Mouse (Mus musculus): Measurements from ENCODE around the gene Med13l. TPM values are rescaled to one million over a fixed set of nuclear protein-coding genes. Genes with fewer than 3 reads are reported as not detected.
A peak's percentile ranks its signal among the peaks of the same experiment; 100 is the strongest.
"Not testable (repeated sequence)": the region's sequence is repeated elsewhere in the genome, so short reads cannot be mapped to it uniquely, and the experiment has no call there.

The Med13l gene
- total and polyA plus RNA-seq, 2 experiments from 2014 or later, result 12.5 to 31.0 TPM

DNA sequence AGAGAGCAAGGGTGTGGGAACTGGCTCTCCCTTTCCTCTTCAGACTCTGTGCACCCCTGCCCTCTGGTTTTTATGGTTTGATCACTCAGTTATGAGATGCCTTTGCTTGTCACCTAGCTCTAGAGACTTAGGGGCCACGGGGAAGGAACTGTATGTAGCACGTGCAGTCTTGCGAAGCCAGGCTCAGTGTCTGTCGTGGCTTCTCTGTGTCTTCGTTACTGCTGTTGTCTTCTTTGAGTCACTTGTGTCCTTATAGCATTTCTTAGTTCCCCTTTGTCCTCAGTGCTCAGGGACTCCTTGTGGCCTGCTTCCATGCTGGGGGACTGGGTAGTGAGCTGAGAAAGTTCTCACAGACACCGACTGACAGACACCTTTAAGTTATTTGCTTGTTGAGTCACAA, 86.9 kb downstream of the Med13l start:
- no peaks in the 10 kb centered on the region for H3K9me3 ChIP-seq (ENCODE audit: low read length)
- no peak overlapping the region for H3K4me2 ChIP-seq (ENCODE audit: low read depth)
- WGBS, result 48% methylated on average over 6 of the region's 6 CpGs
- H3K4me1 ChIP-seq (ENCODE audit: insufficient read depth), result peaks cover 6% of the 10 kb centered on the region; the same call in 1 of the 2 replicates
- no peak overlapping the region for H3K9ac ChIP-seq
- no peaks in the 10 kb centered on the region; the same call in 1 of the 2 replicates for H3K36me3 ChIP-seq (ENCODE audit: insufficient read depth)
- no peak for TF ChIP-seq CTCF (IDR thresholded peaks at IDR 0.05; ENCODE audit: low read depth)
- H3K27ac ChIP-seq (ENCODE audit: low read depth, low read length), result no peak overlapping the region
- H3K4me3 ChIP-seq (ENCODE audit: low read depth, low read length), result no peak overlapping the region
- DNase-seq, result no peak
- H3K27me3 ChIP-seq (ENCODE audit: insufficient read depth, low read length), result no peaks in the 10 kb centered on the region
- ATAC-seq, result no peak

GRCm38 (mm10) chr5:118649215-118650006, 88.9 kb downstream of the Med13l start:
- ATAC-seq (no peak), DNase-seq (no peak)
- Histone ChIP-seq H3K9me3 (ENCODE audit: low read length) (no peaks in the 10 kb centered on the region), H3K27ac (ENCODE audit: low read depth, low read length) (peak overlapping the region; percentile 47), H3K4me2 (ENCODE audit: low read depth) (no peak overlapping the region), H3K4me1 (ENCODE audit: insufficient read depth) (peaks cover 6% of the 10 kb centered on the region; the same call in 1 of the 2 replicates), H3K27me3 (ENCODE audit: insufficient read depth, low read length) (no peaks in the 10 kb centered on the region), H3K36me3 (ENCODE audit: insufficient read depth) (no peaks in the 10 kb centered on the region; the same call in 1 of the 2 replicates), H3K9ac (no peak overlapping the region), H3K4me3 (ENCODE audit: low read depth, low read length) (no peak overlapping the region)
- WGBS, result 65% methylated on average over 10 of the region's 10 CpGs
- no peak for TF ChIP-seq CTCF (IDR thresholded peaks at IDR 0.05; ENCODE audit: low read depth)

DNA sequence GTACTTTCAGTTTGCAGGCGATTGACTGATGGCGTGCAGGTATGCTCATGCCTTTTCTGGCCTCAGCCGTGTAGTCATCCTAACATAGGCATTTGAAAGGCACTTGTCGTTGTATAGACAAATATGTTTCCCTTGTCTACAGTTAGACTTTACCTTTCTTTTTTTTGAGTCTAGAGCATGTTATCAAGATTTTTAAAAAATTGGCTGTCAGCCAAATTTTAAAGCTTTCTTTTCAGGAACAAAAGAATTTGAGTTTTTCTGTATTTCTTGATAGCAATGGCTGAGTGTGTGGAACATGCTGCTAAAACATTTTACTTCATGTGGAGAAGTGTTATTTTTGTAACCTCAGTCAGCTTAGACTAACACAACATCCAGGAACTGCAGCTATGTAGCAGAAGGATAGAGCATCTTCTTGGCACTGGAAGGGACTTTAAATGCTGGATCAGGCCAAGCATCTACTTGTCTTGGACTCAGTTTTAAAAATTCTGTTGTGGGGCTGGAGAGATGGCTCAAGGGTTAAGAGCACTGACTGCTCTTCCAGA, 89.6 kb downstream of the Med13l start:
- H3K36me3 ChIP-seq (ENCODE audit: insufficient read depth), result no peaks in the 10 kb centered on the region; the same call in 1 of the 2 replicates
- WGBS, result 68% methylated on average over 4 of the region's 4 CpGs
- ATAC-seq (peak; percentile 73; the same call in 1 of the 2 replicates), DNase-seq (peak; percentile 48)
- H3K9me3 ChIP-seq (ENCODE audit: low read length), result no peaks in the 10 kb centered on the region
- H3K4me3 ChIP-seq (ENCODE audit: low read depth, low read length), result no peak overlapping the region
- no peaks in the 10 kb centered on the region for H3K27me3 ChIP-seq (ENCODE audit: insufficient read depth, low read length)
- peak overlapping the region; percentile 47 for H3K27ac ChIP-seq (ENCODE audit: low read depth, low read length)
- no peak overlapping the region for H3K4me2 ChIP-seq (ENCODE audit: low read depth)
- no peak for TF ChIP-seq CTCF (IDR thresholded peaks at IDR 0.05; ENCODE audit: low read depth)
- H3K9ac ChIP-seq, result no peak overlapping the region
- peaks cover 6% of the 10 kb centered on the region; the same call in 1 of the 2 replicates for H3K4me1 ChIP-seq (ENCODE audit: insufficient read depth)

- WGBS, result 79% methylated on average over 7 of the region's 7 CpGs
- no peak overlapping the region for H3K4me2 ChIP-seq (ENCODE audit: low read depth)
- peaks cover 6% of the 10 kb centered on the region; the same call in 1 of the 2 replicates for H3K4me1 ChIP-seq (ENCODE audit: insufficient read depth)
Observed at GRCm38 (mm10) chr5:118650746-118651145, 90.3 kb downstream of the Med13l start.

DNA sequence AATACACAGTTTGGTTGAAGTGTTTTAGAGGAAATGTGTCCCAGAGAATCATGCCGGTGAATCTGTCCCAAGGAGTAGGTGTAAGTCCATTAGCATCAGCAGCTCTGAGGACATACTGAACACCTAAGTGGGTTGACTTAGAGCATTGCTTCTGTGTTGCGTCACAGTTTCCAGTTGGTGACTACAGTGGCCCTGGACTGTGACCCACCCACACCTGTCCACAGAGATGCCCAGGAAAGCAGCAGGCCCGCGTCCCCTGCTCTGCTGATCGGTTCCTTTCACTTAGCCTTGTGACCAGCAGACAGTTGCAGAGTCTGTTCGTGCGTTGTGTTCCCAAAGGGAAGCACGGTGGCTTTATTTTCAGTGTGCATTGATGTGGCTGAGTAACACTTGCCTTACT, 92.1 kb downstream of the Med13l start:
- TF ChIP-seq CTCF (IDR thresholded peaks at IDR 0.05; ENCODE audit: low read depth), result no peak
- ATAC-seq (no peak), DNase-seq (no peak)
- H3K36me3 ChIP-seq (ENCODE audit: insufficient read depth), result no peaks in the 10 kb centered on the region
- WGBS, result 89% methylated on average over 8 of the region's 8 CpGs
- no peak overlapping the region for H3K9ac ChIP-seq
- H3K4me2 ChIP-seq (ENCODE audit: low read depth), result no peak overlapping the region
- no peaks in the 10 kb centered on the region for H3K9me3 ChIP-seq (ENCODE audit: low read length)
- no peaks in the 10 kb centered on the region for H3K27me3 ChIP-seq (ENCODE audit: insufficient read depth, low read length)
- no peak overlapping the region for H3K4me3 ChIP-seq (ENCODE audit: low read depth, low read length)
- H3K4me1 ChIP-seq (ENCODE audit: insufficient read depth), result peaks cover 6% of the 10 kb centered on the region; the same call in 1 of the 2 replicates
- no peak overlapping the region for H3K27ac ChIP-seq (ENCODE audit: low read depth, low read length)

More at GRCm38 (mm10) chr5:118650746-118651145, 90.3 kb downstream of the Med13l start:
- Histone ChIP-seq H3K27me3 (ENCODE audit: insufficient read depth, low read length) (no peaks in the 10 kb centered on the region), H3K9ac (no peak overlapping the region), H3K27ac (ENCODE audit: low read depth, low read length) (no peak overlapping the region), H3K4me3 (ENCODE audit: low read depth, low read length) (no peak overlapping the region), H3K36me3 (ENCODE audit: insufficient read depth) (no peaks in the 10 kb centered on the region; the same call in 1 of the 2 replicates), H3K9me3 (ENCODE audit: low read length) (no peaks in the 10 kb centered on the region)
- no peak for DNase-seq
- ATAC-seq, result no peak
- TF ChIP-seq CTCF (IDR thresholded peaks at IDR 0.05; ENCODE audit: low read depth), result no peak

- 91% methylated on average over 4 of the region's 5 CpGs for WGBS
- H3K9ac ChIP-seq; H3K4me2 ChIP-seq (ENCODE audit: low read depth); H3K4me3 ChIP-seq (ENCODE audit: low read depth, low read length); H3K27me3 ChIP-seq (ENCODE audit: insufficient read depth, low read length); H3K36me3 ChIP-seq (ENCODE audit: insufficient read depth); H3K4me1 ChIP-seq (ENCODE audit: insufficient read depth); H3K27ac ChIP-seq (ENCODE audit: low read depth, low read length); ATAC-seq; H3K9me3 ChIP-seq (ENCODE audit: low read length); DNase-seq: not testable (repeated sequence)
Observed at GRCm38 (mm10) chr5:118653119-118653518, 92.6 kb downstream of the Med13l start.

- Histone ChIP-seq H3K36me3 (ENCODE audit: insufficient read depth) (no peaks in the 10 kb centered on the region), H3K27me3 (ENCODE audit: insufficient read depth, low read length) (no peaks in the 10 kb centered on the region), H3K27ac (ENCODE audit: low read depth, low read length) (no peak overlapping the region), H3K4me3 (ENCODE audit: low read depth, low read length) (no peak overlapping the region), H3K9me3 (ENCODE audit: low read length) (no peaks in the 10 kb centered on the region), H3K4me1 (ENCODE audit: insufficient read depth) (peaks cover 4% of the 10 kb centered on the region; the same call in 1 of the 2 replicates), H3K9ac (no peak overlapping the region), H3K4me2 (ENCODE audit: low read depth) (no peak overlapping the region)
- ATAC-seq (no peak), DNase-seq (no peak)
- TF ChIP-seq CTCF (IDR thresholded peaks at IDR 0.05; ENCODE audit: low read depth), result no peak
- 72% methylated on average over 11 of the region's 11 CpGs for WGBS
Observed at GRCm38 (mm10) chr5:118654599-118654998, 94.1 kb downstream of the Med13l start.

Data from forebrain, postnatal 0 days (tissue).